Mouse (Mus musculus) urinary bladder, postnatal 10 days (tissue): ENCODE data around the gene Dffb.
"Not testable (repeated sequence)": the region's sequence is repeated elsewhere in the genome, so short reads cannot be mapped to it uniquely, and the experiment has no call there.

Experiments used
- DNase-seq: peaks from one replicate; pipeline ENCODE4 v3.0.0; 2022; ENCODE audit warnings: low spot score

Dffb gene

DNA sequence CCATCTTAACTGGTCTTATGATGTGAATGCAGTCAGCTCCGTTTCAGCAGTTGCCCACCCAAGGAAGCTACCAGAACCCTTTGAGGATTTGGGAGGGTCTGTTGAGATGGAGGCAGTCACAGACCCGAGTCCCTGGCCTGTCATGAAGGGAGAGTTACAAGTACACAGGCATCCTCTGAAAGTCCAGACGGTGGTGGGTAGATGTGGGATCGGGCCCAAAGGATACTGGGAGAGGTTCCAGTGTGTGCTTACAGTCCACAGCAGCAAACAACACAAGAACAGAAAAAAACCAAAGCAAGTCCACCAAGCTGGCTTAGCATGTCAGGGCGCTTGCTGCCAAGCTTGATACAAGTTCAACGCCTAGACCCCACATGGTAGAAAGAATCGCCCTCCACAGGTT, 12.3 kb downstream of the Dffb start:
- DNase-seq, result no peak

DNA sequence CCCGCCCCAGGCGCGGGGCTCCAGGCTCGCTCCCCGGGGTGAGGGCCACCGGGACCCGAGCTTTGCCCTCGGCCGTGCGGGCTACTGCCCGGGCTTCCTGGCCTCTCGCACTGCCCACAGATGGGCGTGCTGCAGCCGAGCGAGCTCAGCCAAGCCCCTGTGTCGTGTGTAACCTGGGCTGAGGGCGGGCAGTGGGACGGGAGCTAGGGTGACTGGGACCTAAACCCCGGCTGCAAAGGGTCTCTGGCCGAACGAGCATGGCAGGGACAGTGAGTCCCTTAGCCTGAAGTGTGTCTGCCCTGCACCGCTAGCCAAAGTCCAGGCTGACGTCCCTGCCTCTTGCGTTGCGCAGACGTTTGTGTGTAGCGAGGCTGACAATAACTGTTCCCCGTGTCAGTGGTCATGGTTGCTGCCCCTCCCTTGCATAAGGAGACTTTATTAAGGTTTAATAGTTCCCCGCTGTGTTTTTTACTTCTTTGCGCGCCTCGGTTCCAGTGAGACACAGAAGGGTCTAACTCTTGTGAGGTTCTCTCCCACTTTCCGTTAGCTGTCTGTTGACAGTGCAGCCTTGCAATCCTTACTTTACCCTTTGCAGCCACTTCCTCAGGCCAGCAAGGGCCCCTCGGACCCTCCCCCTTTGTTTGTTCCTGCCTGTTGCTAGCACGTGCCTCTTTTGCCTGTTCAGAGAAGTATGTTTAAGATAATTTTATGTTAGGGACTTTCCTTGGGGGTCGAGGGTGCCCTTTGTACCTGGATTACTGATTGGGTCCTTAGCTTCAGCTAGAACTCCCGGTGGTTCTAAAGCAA, 17.3 kb downstream of the Dffb start:
- no peak for DNase-seq

DNA sequence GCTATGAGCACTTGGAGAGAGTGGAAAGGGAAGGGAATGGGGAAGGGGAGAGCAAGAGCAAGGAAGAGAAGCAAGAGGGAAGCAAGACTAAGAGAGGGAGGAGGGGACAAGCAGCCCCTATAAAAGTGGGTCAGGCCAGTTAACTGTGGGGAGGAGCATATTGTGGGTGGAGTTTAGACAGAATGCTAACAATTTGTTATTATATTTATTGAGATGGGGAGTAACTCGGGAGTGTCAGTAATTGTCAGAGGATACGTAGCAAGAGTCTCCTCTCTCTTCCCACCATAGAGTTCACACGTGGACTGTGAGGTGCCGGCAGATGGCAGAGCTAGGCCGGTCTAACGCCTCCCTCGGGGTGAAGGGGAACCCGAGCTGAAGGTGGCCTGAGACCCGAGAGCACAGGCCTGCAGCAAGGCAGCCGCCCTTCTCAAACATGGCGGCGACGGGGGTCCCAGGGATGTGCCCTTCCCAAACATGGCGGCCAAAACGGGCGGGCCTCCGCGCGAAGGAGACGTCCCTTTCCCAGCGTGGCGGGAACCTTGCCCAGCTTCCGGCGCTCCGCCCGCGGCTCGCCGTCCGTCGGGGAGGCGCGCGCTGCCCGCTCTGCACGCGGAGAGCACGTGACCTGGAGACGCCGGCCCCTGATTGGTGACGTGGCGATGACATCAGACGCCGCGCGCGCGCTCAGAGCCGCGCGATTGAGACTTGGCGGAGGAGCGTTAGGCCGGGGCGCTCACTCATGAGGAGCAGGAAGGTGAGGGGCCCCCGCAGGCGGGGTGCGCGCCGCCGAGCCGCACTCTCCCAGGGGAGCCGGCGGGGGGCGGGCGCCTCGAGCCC, 18.1 kb downstream of the Dffb start, which contains the start of gene A430005L14Rik:
A430005L14Rik (plus strand) TSS at position 669 of the 837 bp plus-strand sequence.
- peak; percentile 85 for DNase-seq

DNA sequence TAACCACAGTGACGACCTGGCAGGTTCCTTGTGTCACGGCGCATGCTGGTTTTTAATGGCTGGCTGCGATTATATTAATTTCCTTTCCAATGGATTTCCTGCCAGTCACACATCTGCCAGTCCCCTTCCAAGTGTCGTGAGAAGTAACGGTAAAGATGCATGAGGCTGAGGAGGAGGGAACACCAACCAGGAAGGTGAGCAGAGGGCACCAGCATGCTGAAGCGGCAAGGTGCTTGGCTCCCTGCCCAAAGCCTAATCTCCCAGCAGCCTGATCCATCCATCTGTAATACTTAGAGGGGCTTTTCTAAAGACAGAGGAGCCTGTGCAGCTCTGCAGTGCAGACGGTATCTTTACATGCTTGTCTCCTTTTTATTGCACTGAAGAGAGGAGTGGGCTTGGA, 19.3 kb downstream of the Dffb start:
- no peak for DNase-seq

DNA sequence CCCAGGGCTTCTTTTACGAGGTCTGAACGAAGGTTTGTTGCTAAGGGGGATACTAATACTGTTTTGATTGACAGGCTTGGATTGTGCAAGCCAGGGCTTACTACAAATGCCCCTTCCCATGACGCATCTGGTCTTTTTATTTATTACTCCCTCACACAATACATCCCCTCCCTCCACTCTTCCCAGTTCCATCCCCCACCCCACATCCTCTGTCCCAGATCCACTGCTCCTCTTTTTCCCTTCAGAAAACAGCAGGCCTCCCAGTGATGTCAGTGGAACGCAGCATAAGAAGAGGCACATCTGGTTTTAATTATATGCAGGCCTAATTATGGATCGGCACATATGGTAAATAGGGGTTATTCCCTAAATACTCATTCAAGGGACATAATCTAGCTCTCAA, 23.2 kb downstream of the Dffb start:
- DNase-seq, result no peak

DNA sequence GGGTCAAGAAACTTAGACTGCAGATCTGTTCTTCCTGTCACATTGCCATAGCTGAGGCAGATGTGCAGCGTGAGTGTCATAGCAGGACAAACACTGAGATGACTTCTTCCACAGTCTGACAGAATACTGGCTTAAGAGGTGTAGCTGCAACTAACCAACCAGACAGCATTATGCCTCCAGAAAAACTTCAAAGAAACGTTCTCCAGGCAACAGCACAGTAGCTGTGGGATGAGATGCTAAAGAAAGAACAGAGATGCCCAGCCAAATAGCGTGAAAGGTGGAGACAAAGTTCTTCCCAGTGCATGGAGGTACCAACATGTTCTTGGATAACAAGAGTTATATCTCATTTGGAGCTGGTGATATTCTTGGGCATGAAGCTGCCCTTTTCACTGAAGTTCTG, 23.8 kb downstream of the Dffb start:
- no peak for DNase-seq

DNA sequence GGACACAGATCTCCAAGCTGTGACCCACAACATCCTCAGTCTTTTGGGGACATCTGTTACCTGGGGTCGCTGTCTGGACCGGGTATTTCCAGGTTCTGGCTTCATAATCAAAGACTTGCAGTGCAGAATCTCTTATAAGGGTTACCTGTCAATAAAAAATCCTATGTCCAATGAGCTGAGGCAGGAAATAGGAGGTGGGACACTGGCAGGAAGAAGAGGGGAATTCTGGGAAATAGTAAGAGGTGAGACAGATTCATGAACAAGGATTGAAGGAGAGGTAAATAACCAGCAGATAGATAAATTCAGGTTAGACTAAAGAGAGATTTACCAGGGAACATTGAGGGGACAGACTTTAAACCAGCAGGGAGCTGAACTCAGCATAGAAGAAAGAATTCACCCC, 24.6 kb downstream of the Dffb start:
- DNase-seq, result no peak

DNA sequence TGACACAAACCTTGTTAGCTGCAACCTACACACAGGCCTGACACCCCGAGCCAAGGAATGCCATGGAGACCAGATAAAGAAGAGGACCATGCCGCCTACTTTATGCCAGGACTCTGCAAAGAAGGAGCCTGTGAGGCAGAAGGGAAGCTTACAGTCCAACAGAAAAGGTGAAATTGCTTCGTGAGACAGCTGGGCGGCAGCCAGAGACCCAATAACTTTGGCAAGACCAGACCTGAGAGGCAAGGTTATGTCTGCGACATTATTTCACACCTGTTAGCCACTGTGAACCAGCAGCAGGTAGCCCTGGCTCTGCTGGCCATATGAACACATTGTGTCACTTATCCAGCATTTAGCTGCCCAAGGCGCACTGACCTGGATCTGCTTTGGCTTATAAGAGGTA, 29.2 kb downstream of the Dffb start:
- no peak for DNase-seq

DNA sequence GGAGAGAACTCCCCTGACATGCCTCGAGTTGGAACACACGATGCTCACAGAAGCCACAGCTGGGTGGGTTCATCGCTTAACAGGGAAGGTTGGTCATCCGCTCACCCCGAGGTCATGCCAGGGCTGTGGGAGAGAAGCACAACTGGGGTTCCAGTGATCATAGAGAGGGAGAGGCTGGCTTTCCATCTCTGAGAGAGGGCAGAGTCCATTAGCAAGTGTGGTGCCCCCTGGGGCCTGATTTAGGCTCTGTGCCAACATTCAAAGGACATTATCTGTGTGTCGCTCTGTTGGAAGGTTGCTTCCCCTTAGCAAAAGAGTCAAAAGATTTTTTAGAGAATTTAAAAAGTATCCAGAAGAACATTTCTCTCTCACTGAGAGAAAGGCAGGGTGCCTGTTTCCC, 30.7 kb downstream of the Dffb start:
- no peak for DNase-seq

DNA sequence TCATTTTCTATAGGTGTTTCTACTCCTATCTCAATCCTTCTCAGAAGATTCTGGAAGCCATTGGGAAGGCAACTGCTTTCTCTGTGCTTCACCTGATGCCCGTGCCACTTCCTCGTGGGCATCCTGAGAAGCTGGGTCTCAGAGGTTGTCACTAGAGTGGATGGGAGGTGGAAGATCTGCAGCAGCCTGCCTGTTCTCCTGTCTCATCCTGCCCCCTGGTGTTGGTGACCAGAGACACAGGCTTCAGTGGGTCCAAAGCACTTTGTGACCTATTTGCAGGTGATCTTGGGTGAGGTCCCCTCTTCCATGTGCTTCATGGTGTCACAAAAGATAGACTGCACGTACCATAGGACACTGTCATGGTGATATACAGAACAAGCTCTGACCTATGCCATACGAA, 31.7 kb downstream of the Dffb start:
- no peak for DNase-seq

DNA sequence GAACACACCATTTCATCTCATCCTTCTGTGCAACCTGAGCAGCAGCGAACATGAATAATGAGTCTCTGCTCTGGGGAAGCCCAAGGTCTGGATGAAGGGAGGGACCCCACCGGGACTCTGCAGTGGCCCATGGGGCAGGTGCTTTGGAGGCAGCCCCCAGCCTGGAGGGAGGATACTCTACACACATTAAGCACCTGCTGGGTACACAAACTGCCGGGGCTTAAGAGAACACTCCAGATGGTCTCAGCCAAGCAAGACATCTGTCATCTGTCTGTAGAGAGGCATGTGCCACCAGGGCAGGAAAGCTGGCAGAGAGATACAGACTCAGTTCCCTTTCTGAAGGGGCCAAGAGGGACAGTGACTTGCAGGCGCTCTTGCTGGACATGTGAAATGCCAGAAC, 45.0 kb downstream of the Dffb start:
- no peak for DNase-seq

DNA sequence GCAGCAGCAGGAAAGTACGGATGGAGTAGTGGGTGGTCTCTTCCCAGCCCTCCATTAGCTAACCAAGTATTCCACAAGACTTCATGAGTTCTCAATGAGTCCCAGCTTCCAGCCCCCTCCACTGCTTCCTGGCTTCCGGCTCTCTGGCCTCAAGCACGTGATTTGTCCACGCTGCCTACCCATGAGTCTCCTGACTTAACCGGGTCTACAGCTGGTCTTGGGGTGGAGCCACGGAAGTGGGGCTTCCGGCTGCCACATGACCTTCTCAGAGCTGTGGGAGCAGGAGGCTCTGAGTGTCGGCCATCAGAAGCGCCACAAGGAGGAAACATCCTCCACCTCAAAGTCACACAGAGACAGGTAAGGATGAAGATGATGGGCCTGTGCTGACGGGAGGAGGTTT, 45.5 kb downstream of the Dffb start:
- no peak for DNase-seq

DNA sequence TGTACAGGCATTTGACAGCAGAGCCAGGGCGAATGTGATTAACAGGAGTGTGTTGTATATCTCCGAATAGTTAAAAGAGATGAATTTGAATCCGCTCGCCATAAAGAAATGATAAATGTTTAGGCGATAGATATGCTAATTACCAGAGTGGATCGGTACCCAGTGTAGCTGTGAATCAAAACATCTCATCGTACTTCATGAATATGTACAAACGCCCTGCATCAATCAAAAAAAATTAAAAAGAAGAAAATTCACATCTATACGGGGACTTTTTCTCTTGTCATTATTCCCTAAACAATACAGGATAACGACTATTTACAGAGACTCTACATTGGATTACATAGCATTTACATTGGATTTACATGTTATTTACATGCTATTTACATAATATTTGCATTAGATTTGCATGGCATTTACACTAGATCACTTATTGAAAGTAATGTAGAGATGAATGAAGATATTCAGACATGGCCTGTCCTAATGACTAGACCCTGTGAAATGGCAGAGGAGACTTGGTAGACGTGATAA, 46.1 kb downstream of the Dffb start:
- no peak for DNase-seq

DNA sequence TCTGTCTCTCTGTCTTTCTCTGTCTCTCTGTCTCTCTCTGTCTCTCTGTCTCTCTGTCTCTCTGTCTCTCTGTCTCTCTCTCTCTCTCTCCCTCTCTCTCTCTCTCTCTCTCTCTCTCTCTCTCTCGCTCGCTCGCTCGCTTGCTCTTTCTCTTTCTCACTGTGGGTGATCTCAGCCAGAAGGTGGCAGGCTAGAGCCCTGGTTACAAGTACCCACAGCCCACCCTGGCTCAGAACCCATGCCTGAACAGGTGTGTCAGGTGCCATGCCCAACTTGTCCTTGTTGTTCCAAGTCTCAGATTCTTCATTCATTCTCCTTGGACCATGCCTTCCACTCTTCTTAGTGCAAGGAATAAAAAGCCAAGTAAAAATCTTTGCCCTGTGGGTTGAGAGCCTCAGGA, 52.8 kb downstream of the Dffb start:
- DNase-seq, result not testable (repeated sequence)

DNA sequence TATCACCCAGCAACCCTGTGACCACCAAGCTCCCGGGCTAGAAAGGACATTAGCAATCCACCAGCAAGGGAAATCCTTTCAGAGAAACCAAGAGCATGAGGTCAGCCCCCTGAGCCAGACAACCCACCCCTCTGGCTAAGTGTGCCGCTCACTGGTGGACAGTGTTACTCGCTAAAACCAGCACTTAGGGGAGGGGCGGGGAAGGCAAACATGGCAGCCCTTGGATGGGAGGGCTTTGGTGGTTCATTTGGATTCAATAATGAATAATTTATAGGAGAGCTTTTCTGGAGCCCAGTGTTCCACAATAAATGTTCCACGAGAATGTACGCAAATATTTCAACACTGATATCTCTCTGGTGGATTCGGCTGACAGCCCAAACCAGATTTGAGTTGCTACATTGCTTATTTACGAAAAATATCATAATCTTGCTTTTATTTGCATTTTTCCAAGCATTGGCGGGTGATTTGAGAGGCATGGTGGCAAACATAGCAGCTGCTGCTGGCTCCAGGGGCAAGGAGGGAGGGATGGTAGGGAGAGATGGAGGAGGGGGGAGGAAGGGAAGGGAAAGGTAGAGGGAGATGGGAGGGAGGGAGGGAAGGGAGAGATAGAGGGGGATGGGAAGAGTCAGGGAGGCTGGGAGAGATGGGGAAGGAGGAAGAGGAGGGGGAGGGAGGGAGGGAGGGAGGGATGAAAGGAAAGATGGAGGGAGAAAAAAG, 54.3 kb downstream of the Dffb start:
- DNase-seq, result no peak

DNA sequence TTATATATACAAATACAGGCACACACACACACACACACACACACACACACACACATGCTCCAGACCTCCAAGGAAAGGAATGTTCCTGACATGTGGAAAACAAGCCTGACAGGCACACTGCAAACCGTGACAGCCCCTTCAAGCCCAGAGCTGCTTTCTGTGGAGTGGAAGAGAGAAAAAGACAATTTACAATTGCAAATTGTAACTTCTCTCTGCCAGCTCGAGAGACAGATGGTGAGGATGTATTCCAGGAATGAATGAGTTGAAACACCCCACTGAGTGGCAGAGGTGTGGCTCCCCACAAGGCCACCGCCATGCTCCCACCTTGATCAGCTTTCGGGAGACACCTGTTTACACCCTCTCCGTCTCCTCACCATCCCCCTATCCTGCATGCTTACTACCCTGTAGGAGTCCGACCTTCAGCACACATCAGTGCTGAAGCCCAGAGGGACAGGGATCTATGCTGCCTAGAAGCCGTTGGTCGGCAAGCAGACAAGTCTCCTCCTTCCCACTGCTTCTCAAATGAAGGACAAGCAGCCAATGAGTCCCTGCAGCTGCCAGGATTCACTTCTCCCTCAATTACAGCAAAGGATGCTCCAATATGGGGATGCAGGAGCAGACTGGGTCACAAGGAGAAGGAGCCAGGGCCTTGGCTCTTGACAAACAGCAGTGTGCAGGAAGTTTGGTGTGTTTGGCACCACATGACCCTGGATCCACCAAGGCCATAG, 57.0 kb downstream of the Dffb start:
- no peak for DNase-seq
